Mouse (Mus musculus) frontal cortex, adult (tissue): Measurements from ENCODE around the gene Uggt1.

ENCODE experiments used
- ATAC-seq: cut with Nextera tagmentation; 2 replicates; pipeline ENCODE4 v1.9.2; 2017; ENCODE audit warnings: mild to moderate bottlenecking, moderate library complexity, mixed read lengths; ENCODE audit not compliant: low TSS enrichment

The Uggt1 gene

GRCm38 (mm10) chr1:36118061-36118685 is 126.3 kb downstream of the Uggt1 start:
- ATAC-seq: no peak

GRCm38 (mm10) chr1:36116488-36116887 is 128.0 kb downstream of the Uggt1 start:
- no peak for ATAC-seq

- no peak for ATAC-seq
Measured at GRCm38 (mm10) chr1:36114844-36115243, 129.7 kb downstream of the Uggt1 start.

- ATAC-seq: no peak
Measured at GRCm38 (mm10) chr1:36113670-36114069, 130.8 kb downstream of the Uggt1 start.

GRCm38 (mm10) chr1:36112665-36113064 is 131.9 kb downstream of the Uggt1 start:
- no peak for ATAC-seq

- ATAC-seq: no peak
Measured at GRCm38 (mm10) chr1:36109987-36110386, 134.5 kb downstream of the Uggt1 start.

GRCm38 (mm10) chr1:36105917-36106706 is 138.4 kb downstream of the Uggt1 start:
- no peak for ATAC-seq

- no peak for ATAC-seq
Measured at GRCm38 (mm10) chr1:36100371-36100770, 144.1 kb downstream of the Uggt1 start.

- ATAC-seq: no peak
Measured at GRCm38 (mm10) chr1:36098432-36098831, 146.1 kb downstream of the Uggt1 start.

- peak; percentile 94 for ATAC-seq
Measured at GRCm38 (mm10) chr1:36095423-36096272, 148.9 kb downstream of the Uggt1 start.

- ATAC-seq: no peak
Measured at GRCm38 (mm10) chr1:36093741-36094140, 150.8 kb downstream of the Uggt1 start.

GRCm38 (mm10) chr1:36091246-36091645 is 153.3 kb downstream of the Uggt1 start:
- ATAC-seq: no peak

- no peak for ATAC-seq
Measured at GRCm38 (mm10) chr1:36090722-36091110, 153.8 kb downstream of the Uggt1 start.
